Mouse (Mus musculus): Measurements from ENCODE around the gene Hs6st1. TPM values are rescaled to one million over a fixed set of nuclear protein-coding genes. Genes with fewer than 3 reads are reported as not detected.

Hs6st1 gene
- polyA plus RNA-seq, 1 experiment: 44.9 TPM

GRCm38 (mm10) chr1:36064861-36065760, 3.1 kb upstream of the Hs6st1 start:
- DNase-seq (ENCODE audit: extremely low spot score in 1 of 2, low spot score in 1 of 2): peak; percentile 89 to 94

- no peak for DNase-seq (ENCODE audit: extremely low spot score in 1 of 2, low spot score in 1 of 2)
Measured at GRCm38 (mm10) chr1:36065761-36066150, 2.4 kb upstream of the Hs6st1 start.

- DNase-seq (ENCODE audit: extremely low spot score in 1 of 2, low spot score in 1 of 2): no peak
Measured at GRCm38 (mm10) chr1:36066216-36066980, 1.8 kb upstream of the Hs6st1 start.

GRCm38 (mm10) chr1:36067201-36067600, 999 bp upstream of the Hs6st1 start:
- no peak for DNase-seq (ENCODE audit: extremely low spot score in 1 of 2, low spot score in 1 of 2)

- no peak for DNase-seq (ENCODE audit: extremely low spot score in 1 of 2, low spot score in 1 of 2)
Measured at GRCm38 (mm10) chr1:36067611-36068010, 589 bp upstream of the Hs6st1 start.

GRCm38 (mm10) chr1:36068531-36069120, 426 bp downstream of the Hs6st1 start:
- peak in 1 of 2 experiments; percentile 53 for DNase-seq (ENCODE audit: extremely low spot score in 1 of 2, low spot score in 1 of 2)

- no peak for DNase-seq (ENCODE audit: extremely low spot score in 1 of 2, low spot score in 1 of 2)
Measured at GRCm38 (mm10) chr1:36069291-36069771, 1.1 kb downstream of the Hs6st1 start.

GRCm38 (mm10) chr1:36070190-36070589, 2.0 kb downstream of the Hs6st1 start:
- DNase-seq (ENCODE audit: extremely low spot score in 1 of 2, low spot score in 1 of 2): no peak

GRCm38 (mm10) chr1:36070740-36071139, 2.5 kb downstream of the Hs6st1 start:
- DNase-seq (ENCODE audit: extremely low spot score in 1 of 2, low spot score in 1 of 2): no peak

GRCm38 (mm10) chr1:36071176-36071575, 3.0 kb downstream of the Hs6st1 start:
- DNase-seq (ENCODE audit: extremely low spot score in 1 of 2, low spot score in 1 of 2): no peak

- DNase-seq (ENCODE audit: extremely low spot score in 1 of 2, low spot score in 1 of 2): no peak
Measured at GRCm38 (mm10) chr1:36071611-36072010, 3.4 kb downstream of the Hs6st1 start.

- no peak for DNase-seq (ENCODE audit: extremely low spot score in 1 of 2, low spot score in 1 of 2)
Measured at GRCm38 (mm10) chr1:36072588-36073556, 4.7 kb downstream of the Hs6st1 start.

- DNase-seq (ENCODE audit: extremely low spot score in 1 of 2, low spot score in 1 of 2): no peak
Measured at GRCm38 (mm10) chr1:36073566-36073965, 5.4 kb downstream of the Hs6st1 start.

GRCm38 (mm10) chr1:36074197-36074596, 6.0 kb downstream of the Hs6st1 start:
- no peak for DNase-seq (ENCODE audit: extremely low spot score in 1 of 2, low spot score in 1 of 2)

- DNase-seq (ENCODE audit: extremely low spot score in 1 of 2, low spot score in 1 of 2): no peak
Measured at GRCm38 (mm10) chr1:36074968-36075367, 6.8 kb downstream of the Hs6st1 start.

- no peak for DNase-seq (ENCODE audit: extremely low spot score in 1 of 2, low spot score in 1 of 2)
Measured at GRCm38 (mm10) chr1:36075652-36076051, 7.5 kb downstream of the Hs6st1 start.

- no peak for DNase-seq (ENCODE audit: extremely low spot score in 1 of 2, low spot score in 1 of 2)
Measured at GRCm38 (mm10) chr1:36077084-36077483, 8.9 kb downstream of the Hs6st1 start.

GRCm38 (mm10) chr1:36078250-36078649, 10.1 kb downstream of the Hs6st1 start:
- no peak for DNase-seq (ENCODE audit: extremely low spot score in 1 of 2, low spot score in 1 of 2)

GRCm38 (mm10) chr1:36079679-36080078, 11.5 kb downstream of the Hs6st1 start:
- DNase-seq (ENCODE audit: extremely low spot score in 1 of 2, low spot score in 1 of 2): no peak

- DNase-seq (ENCODE audit: extremely low spot score in 1 of 2, low spot score in 1 of 2): no peak
Measured at GRCm38 (mm10) chr1:36080974-36081373, 12.8 kb downstream of the Hs6st1 start.

Measured in frontal cortex, adult 2 months (tissue).